Mouse (Mus musculus) olfactory bulb, adult 2 months (tissue): ENCODE measurements at regions not wholly inside any gene's neighbourhood (a gene's known extent, or its start where the extent isn't known, plus 50 kb on each side); places are given as distances from the start of the nearest gene placed in this dataset.

Experiments
- CTCF ChIP-seq: fragments of 200-500 bp; IDR thresholded peaks from 2 replicates; pipeline ENCODE4 v1.5.1; 2012; ENCODE audit warnings: low read depth, mild to moderate bottlenecking, low read length, moderate library complexity; ENCODE audit not compliant: insufficient read depth
- POLR2A ChIP-seq: fragments of 200-500 bp; IDR thresholded peaks from 2 replicates; pipeline ENCODE4 v1.6.1; 2012; ENCODE audit warnings: mild to moderate bottlenecking, low read depth, low read length, moderate library complexity; ENCODE audit not compliant: insufficient read depth

GRCm38 (mm10) chr2:147941319-147941718 lies 105.5 kb downstream of the Foxa2 start:
- no peak for TF ChIP-seq CTCF
- no peak for TF ChIP-seq POLR2A
